Mouse (Mus musculus) forelimb bud, embryonic 11.5 days (tissue): ENCODE data around the gene Rrp36.

Source experiments
- DNase-seq: peaks from one replicate; pipeline ENCODE4 v3.0.0-alpha.2; 2012; ENCODE audit warnings: low read depth, low spot score

Gene Rrp36

DNA sequence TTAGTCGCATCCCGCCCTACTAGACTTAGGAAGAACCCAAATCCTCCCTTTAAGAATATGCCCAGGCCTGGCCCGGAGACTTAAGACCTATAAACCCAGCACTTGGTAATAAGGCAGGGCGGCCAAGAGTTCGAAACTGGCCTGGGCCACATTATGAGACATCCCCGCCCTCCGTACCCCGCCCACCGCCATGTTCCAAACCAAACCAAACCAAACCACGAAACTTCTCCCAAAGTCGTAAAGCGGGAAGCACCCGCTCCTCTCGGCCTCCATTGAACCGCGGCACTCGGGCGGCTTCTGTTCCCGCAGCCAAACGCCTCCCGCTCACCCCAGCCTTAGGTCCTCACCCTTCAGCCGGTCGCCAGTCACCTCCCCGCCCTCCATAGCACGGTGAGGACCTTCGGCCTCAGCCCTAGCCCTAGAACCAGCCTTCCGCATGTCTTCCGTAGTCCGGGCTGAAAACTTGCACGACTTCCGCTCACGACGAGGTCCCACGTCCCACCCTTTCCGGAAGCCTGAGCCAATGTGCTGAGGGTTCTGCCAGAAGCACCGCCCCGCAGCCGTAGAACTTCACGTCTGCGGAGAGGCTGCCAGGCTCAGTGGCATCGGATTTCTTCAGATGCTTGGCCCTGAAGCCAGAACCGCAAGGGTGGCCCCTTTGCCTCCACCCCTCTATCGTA is at the start of gene Rrp36:
Gene Rrp36 (minus strand): TSS at position 503 of the 680 bp plus-strand sequence.
- DNase-seq: peak; percentile 92

- DNase-seq: no peak
Observed at GRCm38 (mm10) chr17:46721077-46721476, 46.9 kb upstream of the Rrp36 start.

- peak; percentile 24 for DNase-seq
Observed at GRCm38 (mm10) chr17:46714756-46715481, 40.8 kb upstream of the Rrp36 start.

- no peak for DNase-seq
Observed at GRCm38 (mm10) chr17:46713849-46714248, 39.7 kb upstream of the Rrp36 start.

DNA sequence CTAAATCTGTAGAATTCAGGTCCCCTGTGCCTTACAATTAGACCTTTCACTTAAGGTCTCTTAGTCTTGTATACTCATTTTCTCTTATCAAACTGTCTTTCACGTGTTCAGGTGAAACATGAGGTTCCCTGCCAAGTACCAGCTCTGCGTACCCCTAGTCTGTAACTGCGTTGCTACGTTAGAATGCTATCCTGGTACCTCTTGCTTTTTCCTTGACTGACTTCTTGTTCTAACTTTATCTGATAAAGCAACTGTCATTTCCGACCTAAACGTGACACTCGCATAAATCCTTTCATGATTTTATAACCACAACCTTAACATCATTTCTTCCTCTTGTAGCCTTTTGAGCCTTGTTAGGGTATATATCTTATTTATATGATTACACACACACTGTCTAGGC is 38.3 kb upstream of the Rrp36 start:
- DNase-seq: no peak

GRCm38 (mm10) chr17:46711612-46712271 is 37.6 kb upstream of the Rrp36 start:
- no peak for DNase-seq

DNA sequence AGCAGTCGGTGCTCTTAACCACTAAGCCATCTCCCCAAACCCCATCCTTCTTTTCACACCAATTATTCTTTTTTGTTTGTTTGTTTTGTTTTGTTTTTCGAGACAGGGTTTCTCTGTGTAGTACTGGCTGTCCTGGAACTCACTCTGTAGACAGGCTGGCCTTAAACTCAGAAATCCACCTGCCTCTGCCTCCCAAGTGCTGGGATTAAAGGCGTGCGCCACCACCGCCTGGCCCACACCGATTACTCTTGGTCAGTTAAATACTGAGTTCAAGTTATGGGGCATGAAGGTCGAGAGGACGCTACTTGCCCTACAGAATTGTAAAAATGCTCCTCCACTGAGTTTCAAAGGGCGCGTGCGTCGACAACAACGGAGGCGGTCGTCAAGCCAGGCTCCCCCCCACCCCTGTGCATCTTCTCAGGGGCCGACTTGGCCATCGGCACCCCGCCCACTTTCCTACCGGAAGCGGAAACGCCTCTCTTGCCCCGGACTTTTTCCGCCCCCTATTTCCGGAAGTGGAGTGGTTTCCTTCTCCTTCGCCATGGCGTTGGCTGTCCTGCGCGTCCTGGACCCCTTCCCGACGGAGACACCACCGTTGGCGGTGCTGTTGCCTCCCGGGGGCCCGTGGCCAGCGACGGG is 36.9 kb upstream of the Rrp36 start, which contains the start of gene Pex6:
Gene Pex6 (plus strand): TSS at position 505 of the 639 bp plus-strand sequence.
- DNase-seq: peak; percentile 93

DNA sequence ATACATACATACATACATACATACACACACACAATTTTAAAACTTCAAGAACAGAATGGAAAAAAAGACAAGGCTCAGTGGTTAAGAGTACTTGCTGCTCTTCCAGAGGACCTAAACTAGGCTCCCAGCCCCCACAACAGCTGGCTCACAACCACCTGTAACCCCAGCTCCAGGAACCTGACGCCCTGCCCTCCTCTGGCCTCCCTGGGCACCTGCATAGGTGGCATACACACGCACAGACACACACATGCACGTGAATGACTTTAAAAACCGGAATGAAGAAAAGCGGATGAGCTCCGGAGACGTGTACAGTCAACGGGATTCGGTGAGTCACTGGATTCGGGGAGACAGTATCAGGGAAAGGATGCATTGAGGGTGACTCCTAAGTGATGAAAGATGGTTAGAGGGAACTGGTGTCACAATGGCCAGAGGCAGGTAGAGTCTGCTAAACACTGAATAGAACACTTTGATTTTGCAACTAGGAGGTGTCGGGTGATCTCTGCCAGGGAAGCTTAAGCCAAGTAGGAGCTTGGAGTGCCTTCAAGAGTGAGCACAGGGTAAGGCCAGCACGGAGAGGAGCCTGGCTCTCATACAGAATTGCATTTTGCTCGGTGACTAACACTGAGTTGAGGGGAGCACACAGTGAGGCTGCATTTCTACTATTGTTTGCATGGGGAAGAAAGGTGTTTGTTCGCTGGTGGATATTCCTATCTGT is 32.4 kb upstream of the Rrp36 start:
- no peak for DNase-seq

DNA sequence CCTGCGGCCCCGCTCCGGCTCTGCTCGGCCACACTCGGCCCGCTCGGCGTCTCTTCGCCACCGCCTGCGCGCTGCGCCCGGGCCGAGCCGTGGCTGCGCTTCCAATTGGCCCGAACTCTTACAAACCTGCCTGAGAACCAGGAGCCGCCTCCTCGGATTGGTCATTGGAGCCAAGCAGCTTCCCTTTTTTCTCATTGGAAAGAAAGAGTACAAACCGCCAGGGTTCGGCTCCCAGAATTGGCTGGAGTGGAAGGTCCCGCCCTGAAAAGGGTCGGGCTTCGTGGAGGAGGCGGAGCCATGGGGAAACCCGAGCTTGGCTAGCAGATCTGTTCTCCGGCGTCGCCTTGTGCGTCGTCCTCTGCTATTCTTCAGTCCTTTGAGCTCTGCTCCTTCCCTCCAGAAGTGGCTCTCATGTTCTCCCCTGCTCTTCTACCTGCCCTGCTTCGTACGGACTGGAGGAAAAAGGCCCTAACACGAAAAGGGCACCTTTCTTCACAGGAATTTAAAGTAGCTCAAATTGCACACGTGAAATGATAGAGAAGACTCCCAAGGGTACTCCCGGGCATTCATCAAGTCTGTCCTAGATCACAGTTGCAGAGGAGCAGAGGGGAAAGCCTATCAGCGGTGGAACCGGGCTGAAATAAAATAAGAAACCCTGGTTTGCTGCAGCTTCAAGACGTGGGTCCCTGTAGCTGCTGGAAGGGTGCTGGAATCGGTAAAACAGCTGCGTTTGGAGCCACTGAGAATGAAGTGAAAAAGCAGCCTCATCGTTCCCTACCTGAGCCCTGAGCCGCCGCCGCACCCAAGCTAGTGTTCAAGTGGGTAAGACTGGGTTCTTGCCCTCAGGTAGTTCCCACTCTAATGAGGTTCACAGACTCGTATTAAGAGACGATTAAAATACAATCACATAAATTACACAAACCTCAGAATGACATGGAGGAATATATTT is 31.0 kb upstream of the Rrp36 start, which contains the start of gene Ppp2r5d:
Gene Ppp2r5d (minus strand): TSS at position 225 of the 949 bp plus-strand sequence.
- DNase-seq: peak; percentile 98

- DNase-seq: no peak
Observed at GRCm38 (mm10) chr17:46703971-46704886, 30.1 kb upstream of the Rrp36 start.

GRCm38 (mm10) chr17:46702506-46702905 is 28.4 kb upstream of the Rrp36 start:
- no peak for DNase-seq

DNA sequence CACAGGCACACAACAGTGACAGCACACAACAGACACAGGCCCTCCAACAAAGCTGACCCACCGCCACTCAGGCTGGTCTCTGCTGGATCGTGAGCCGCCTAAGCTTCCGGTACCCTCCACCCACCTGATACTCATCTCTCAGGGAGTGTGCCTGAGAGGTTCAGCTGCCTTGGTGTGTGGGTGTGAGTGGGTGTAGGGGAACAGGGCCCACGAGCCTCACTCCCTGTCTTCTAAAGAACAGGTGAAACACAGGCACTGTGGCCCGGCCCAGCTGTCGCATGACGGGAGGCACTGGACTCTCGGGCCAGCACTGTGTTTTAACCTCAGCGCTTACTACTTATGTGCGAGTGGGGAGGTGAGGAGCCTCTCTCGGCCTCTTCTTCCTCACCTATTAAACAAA is 27.9 kb upstream of the Rrp36 start:
- DNase-seq: no peak

DNA sequence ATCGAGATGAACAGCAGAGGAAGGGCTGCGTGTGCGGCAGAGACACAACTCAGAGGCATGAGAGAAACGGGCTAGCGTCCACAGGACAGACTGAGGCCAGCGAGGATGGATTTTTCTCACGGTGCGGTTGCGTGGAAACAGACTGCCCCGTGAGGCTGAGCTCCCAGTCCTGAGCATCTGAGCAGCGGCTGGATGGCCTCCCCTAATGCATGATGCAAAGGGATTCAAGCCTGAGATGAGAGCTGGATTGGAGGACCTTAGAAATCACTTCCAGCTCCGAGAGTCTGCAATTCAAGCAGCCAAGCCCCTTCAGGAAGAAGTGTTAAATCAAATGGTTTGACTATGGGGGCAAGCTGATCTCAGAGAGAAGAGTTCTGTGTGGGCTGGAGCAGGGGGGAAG is 27.3 kb upstream of the Rrp36 start:
- no peak for DNase-seq

DNA sequence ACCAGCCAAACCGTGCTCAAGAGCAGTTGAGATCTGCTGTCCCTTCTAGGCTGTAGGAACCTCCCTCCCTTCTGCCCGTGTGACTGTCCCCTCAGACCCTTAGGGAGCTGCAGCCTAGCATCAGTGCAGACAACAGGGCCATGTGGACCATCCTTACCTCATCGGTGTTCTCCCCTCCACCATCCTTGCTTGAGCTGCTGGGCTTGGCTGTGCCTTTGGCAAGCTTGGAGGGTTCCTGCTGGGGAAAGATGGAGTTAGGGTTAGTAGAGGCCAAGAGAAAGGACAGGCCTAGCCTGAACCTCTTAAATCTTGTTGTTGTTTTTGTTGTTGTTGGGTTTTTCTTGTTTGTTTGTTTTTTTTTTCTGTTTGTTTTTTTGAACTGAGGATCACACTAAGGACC is 25.8 kb upstream of the Rrp36 start:
- DNase-seq: no peak

- no peak for DNase-seq
Observed at GRCm38 (mm10) chr17:46699245-46699644, 25.1 kb upstream of the Rrp36 start.

DNA sequence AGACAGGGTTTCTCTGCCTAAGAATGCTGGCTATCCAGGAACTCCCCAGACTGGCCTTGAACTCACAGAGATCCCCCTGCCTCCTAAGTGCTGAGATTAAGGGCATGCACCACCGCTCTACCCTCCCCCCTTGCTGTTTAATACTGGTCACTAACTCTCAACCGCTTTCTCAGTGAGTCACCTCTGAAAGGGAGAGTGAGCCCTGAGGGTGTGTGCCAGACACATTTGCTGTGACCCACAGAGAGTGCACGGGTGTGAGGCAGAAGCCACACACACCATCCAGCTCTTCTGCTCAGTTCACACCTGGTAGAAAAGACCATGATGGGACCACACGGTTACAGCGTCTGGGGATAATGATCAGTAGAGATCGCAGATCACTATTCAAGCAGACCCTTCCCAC is 24.4 kb upstream of the Rrp36 start:
- DNase-seq: no peak

- DNase-seq: no peak
Observed at GRCm38 (mm10) chr17:46694517-46695063, 20.4 kb upstream of the Rrp36 start.

- no peak for DNase-seq
Observed at GRCm38 (mm10) chr17:46691390-46691789, 17.2 kb upstream of the Rrp36 start.

- DNase-seq: no peak
Observed at GRCm38 (mm10) chr17:46690665-46691064, 16.5 kb upstream of the Rrp36 start.
